In the genomic region with DNA sequence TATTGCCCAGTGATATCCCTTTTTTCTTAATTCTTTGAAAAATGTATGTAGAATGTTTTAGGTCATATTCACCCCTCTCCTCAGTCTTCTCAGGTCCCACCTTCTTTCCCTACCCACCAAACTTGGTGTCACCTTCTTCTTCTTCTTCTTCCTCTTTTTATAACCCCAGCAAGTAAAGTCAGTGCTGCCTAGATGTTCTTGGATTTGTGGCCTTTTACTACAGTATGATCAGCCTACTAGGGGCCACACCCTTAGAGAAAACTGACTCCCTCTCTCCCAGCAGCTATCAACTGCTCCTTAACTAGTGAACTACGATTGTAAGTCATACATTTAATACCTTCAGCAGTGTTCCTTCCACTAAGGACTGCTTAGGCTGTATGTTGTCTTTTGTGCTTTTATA, we compare ENCODE assay signal across 21 mouse cellular contexts. TPM values are rescaled to one million over a fixed set of nuclear protein-coding genes. Genes with fewer than 3 reads are reported as not detected.
DNase-seq lines count a peak whose midpoint lies in the region; ATAC-seq and TF ChIP-seq lines count a peak whose summit lies in the region.
"Had no signal": no experiment of that assay in that cellular context is flagged by ENCODE, and none has a peak within 500 bp of the region (broad histone marks: within the 10 kb centered on the region; RNA-seq: fewer than 3 reads in every experiment).

No protein-coding gene starts in this region.

- WGBS in forebrain, embryonic 15.5 days = 81% methylated on average over 1 of the region's 1 CpGs

- ATAC-seq in forebrain, embryonic 15.5 days (replicated peaks) = no peak
- ATAC-seq: activated CD4-positive, CD25-positive, alpha-beta regulatory T cell, adult 4 months; CD4-positive, CD25-positive, alpha-beta regulatory T cell, adult 4 months; Patski had no signal

- TF ChIP-seq RAD21 in MEL (IDR thresholded peaks at IDR 0.05; ENCODE audit: low read depth, low read length) = no peak

- H3K27me3 ChIP-seq in MEL (ENCODE audit: control insufficient read depth in 1 of 2, insufficient read depth in 2 of 2, low read length in 2 of 2) = no peaks in the 10 kb centered on the region
- no peaks in the 10 kb centered on the region for H3K27me3 ChIP-seq in forebrain, embryonic 15.5 days
- H3K27me3 ChIP-seq: CH12.LX had no signal

- no peak overlapping the region for H3K9ac ChIP-seq in MEL (ENCODE audit: control insufficient read depth, low read depth, low read length, poor library complexity, severe bottlenecking)
- H3K9ac ChIP-seq in forebrain, embryonic 15.5 days (replicated peaks) = no peak overlapping the region

- no peak for TF ChIP-seq CTCF in MEL (IDR thresholded peaks at IDR 0.05 in 2 of 3, conservative IDR thresholded peaks at IDR 0.05 in 1 of 3; ENCODE audit: control insufficient read depth in 1 of 3, insufficient read depth in 1 of 3, low read depth in 2 of 3, low read length in 3 of 3, poor library complexity in 1 of 3, severe bottlenecking in 1 of 3)

- peaks cover 30 to 50% of the 10 kb centered on the region in 2 experiments for H3K36me3 ChIP-seq in MEL (ENCODE audit: control insufficient read depth in 1 of 2, insufficient read depth in 2 of 2, low read length in 2 of 2)
- H3K36me3 ChIP-seq in forebrain, embryonic 15.5 days = 0 out of 2 replicates have a peak, but pooled peaks cover 8% of the 10 kb centered on the region

- no peaks in the 10 kb centered on the region for H3K79me2 ChIP-seq in MEL (ENCODE audit: control insufficient read depth, insufficient read depth, low read length, poor library complexity)

- H3K27ac ChIP-seq in MEL (ENCODE audit: control insufficient read depth, low read depth, low read length) = no peak overlapping the region
- no peak overlapping the region for H3K27ac ChIP-seq in forebrain, embryonic 15.5 days (replicated peaks)

- TF ChIP-seq EP300 in MEL (IDR thresholded peaks at IDR 0.05; ENCODE audit: low read depth in 1 of 2, low read length in 2 of 2) = no peak; a peak in 1 of 4 replicates

- H3K4me2 ChIP-seq in forebrain, embryonic 15.5 days (replicated peaks) = no peak overlapping the region

- H3K4me3 ChIP-seq in MEL (ENCODE audit: control insufficient read depth in 1 of 2, insufficient read depth in 1 of 2, low read depth in 2 of 2, low read length in 2 of 2) = no peak overlapping the region
- no peak overlapping the region for H3K4me3 ChIP-seq in forebrain, embryonic 15.5 days

- peak; percentile 65 for DNase-seq in MEL (ENCODE audit: low read depth, low spot score)
- DNase-seq in MEL-GATA-1-ER (ENCODE audit: extremely low read depth, low read depth) = peak; percentile 35
- DNase-seq in lung, adult 18-20 months = no peak
- DNase-seq: adrenal gland, adult 2 months; adrenal gland, adult 8-10 months; adrenal gland, postnatal 10 days; adrenal gland, postnatal 14 days; adrenal gland, postnatal 25 days; adrenal gland, postnatal 36 days; B cell, adult 2 months; cerebellum, adult 11 months; cerebellum, adult 11-12 months; cerebellum, adult 18-20 months; cerebellum, adult 2 months; cerebellum, adult 8-10 months had no signal

- H3K4me1 ChIP-seq in MEL (ENCODE audit: control insufficient read depth in 1 of 2, insufficient read depth in 2 of 2, low read length in 2 of 2) = peaks cover 5 to 8% of the 10 kb centered on the region in 2 experiments; a peak in 3 of 4 replicates
- H3K4me1 ChIP-seq in forebrain, embryonic 15.5 days = no peaks in the 10 kb centered on the region

- no peaks in the 10 kb centered on the region for H3K9me3 ChIP-seq in MEL (replicated peaks; ENCODE audit: insufficient read depth, low read length)
- no peaks in the 10 kb centered on the region for H3K9me3 ChIP-seq in forebrain, embryonic 15.5 days
- H3K9me3 ChIP-seq: G1E had no signal

- TF ChIP-seq POLR2A in MEL (IDR thresholded peaks at IDR 0.05; ENCODE audit: control insufficient read depth in 1 of 2, insufficient read depth in 1 of 2, low read depth in 1 of 2, low read length in 2 of 2, poor library complexity in 1 of 2) = no peak

TF ChIP-seq in MEL, 35 proteins besides CTCF, POLR2A, EP300 and RAD21:
- TF ChIP-seq NELFE (IDR thresholded peaks at IDR 0.05; ENCODE audit: low read depth, low read length) = no peak
- TF ChIP-seq ETS1 (IDR thresholded peaks at IDR 0.05; ENCODE audit: low read depth, low read length) = no peak
- TF ChIP-seq TBP (IDR thresholded peaks at IDR 0.05; ENCODE audit: low read depth, low read length) = peak; percentile 55
- TF ChIP-seq ZC3H11A (IDR thresholded peaks at IDR 0.05; ENCODE audit: low read depth, low read length) = no peak
- no peak for TF ChIP-seq MAFK (IDR thresholded peaks at IDR 0.05; ENCODE audit: borderline replicate concordance, low read depth, low read length)
- no peak for TF ChIP-seq MEF2A (IDR thresholded peaks at IDR 0.05; ENCODE audit: extremely low read depth, insufficient replicate concordance, low read depth, low read length, poor library complexity, severe bottlenecking)

RNA-seq across cellular contexts. Expression of gene Smc1a, which starts 37.9 kb away (rescaled TPM):
- total RNA-seq in MEL (2012; rRNA removed) = 84.7 and 99.8 TPM in 2 replicates
- polyA plus RNA-seq in MEL (2012; ENCODE audit: insufficient read depth in 1 of 2, insufficient read length in 2 of 2, low read depth in 1 of 2, low replicate concordance in 2 of 2, missing spikeins in 1 of 2) = 100 to 1,000 TPM; 174 to 188 TPM
- 103 and 106 TPM in 2 replicates for polyA plus RNA-seq in forebrain, embryonic 15.5 days (2015; fragmentation: Nextera tagmentation; extraction: Ambion mirVana)

RNA-seq across cellular contexts. Expression of gene Ribc1, which starts 38.0 kb away (rescaled TPM):
- 5.3 and 7.7 TPM in 2 replicates for total RNA-seq in MEL (2012; rRNA removed)
- 1 to 10 TPM in 1 of 2 experiments, not detected in 1; 9.8 TPM for polyA plus RNA-seq in MEL (2012; ENCODE audit: insufficient read depth in 1 of 2, insufficient read length in 2 of 2, low read depth in 1 of 2, low replicate concordance in 2 of 2, missing spikeins in 1 of 2)
- polyA plus RNA-seq in forebrain, embryonic 15.5 days (2015; fragmentation: Nextera tagmentation; extraction: Ambion mirVana) = 2.4 and 4.0 TPM in 2 replicates

RNA-seq across cellular contexts. Expression of gene Hsd17b10, which starts 52.4 kb away (rescaled TPM):
- 193 and 208 TPM in 2 replicates for total RNA-seq in MEL (2012; rRNA removed)
- polyA plus RNA-seq in MEL (2012; ENCODE audit: insufficient read depth in 1 of 2, insufficient read length in 2 of 2, low read depth in 1 of 2, low replicate concordance in 2 of 2, missing spikeins in 1 of 2) = 100 to 1,000 TPM in 1 of 2 experiments, not detected in 1; 217 TPM
- 119 and 126 TPM in 2 replicates for polyA plus RNA-seq in forebrain, embryonic 15.5 days (2015; fragmentation: Nextera tagmentation; extraction: Ambion mirVana)

Comparison
In these comparisons a context has a peak if more than half of its experiments do, and no peak if none do; other contexts are left out.
1. DNase-seq: peak in MEL (single experiment) and MEL-GATA-1-ER (single experiment); none in lung, adult 18-20 months (0 of 2).